Mouse (Mus musculus): Measurements from ENCODE around the gene Arhgap28. TPM values are rescaled to one million over a fixed set of nuclear protein-coding genes. Genes with fewer than 3 reads are reported as not detected.

The Arhgap28 gene
- polyA plus RNA-seq, 1 experiment from 2014 or later = 11.5 TPM

GRCm38 (mm10) chr17:68004581-68005330, 836 bp upstream of the Arhgap28 start:
- H3K4me2 ChIP-seq (ENCODE audit: low read length) = peak overlapping the region; percentile 61
- no peaks in the 10 kb centered on the region for H3K9me3 ChIP-seq (replicated peaks; ENCODE audit: low read length)
- ATAC-seq (replicated peaks; ENCODE audit: low FRiP score, low read depth) = 0 out of 2 replicates have a peak, but pooled peaks have one; percentile 31
- H3K27me3 ChIP-seq (ENCODE audit: insufficient read depth, low read length) = no peaks in the 10 kb centered on the region
- H3K27ac ChIP-seq = peak overlapping the region; percentile 73
- DNase-seq (ENCODE audit: low spot score) = peak; percentile 75
- peak overlapping the region; percentile 68; the same call in 1 of the 2 replicates for H3K9ac ChIP-seq (ENCODE audit: low read depth, low read length)
- no peak for TF ChIP-seq CTCF (IDR thresholded peaks at IDR 0.05; ENCODE audit: low read depth)
- WGBS = under 1% methylated on average over 10 of the region's 10 CpGs
- H3K36me3 ChIP-seq (ENCODE audit: insufficient read depth, low read length) = no peaks in the 10 kb centered on the region
- peak overlapping the region; percentile 70 for H3K4me3 ChIP-seq (replicated peaks; ENCODE audit: low read depth, low read length)
- peaks cover 12% of the 10 kb centered on the region for H3K4me1 ChIP-seq (replicated peaks; ENCODE audit: insufficient read depth, low read length)

DNA sequence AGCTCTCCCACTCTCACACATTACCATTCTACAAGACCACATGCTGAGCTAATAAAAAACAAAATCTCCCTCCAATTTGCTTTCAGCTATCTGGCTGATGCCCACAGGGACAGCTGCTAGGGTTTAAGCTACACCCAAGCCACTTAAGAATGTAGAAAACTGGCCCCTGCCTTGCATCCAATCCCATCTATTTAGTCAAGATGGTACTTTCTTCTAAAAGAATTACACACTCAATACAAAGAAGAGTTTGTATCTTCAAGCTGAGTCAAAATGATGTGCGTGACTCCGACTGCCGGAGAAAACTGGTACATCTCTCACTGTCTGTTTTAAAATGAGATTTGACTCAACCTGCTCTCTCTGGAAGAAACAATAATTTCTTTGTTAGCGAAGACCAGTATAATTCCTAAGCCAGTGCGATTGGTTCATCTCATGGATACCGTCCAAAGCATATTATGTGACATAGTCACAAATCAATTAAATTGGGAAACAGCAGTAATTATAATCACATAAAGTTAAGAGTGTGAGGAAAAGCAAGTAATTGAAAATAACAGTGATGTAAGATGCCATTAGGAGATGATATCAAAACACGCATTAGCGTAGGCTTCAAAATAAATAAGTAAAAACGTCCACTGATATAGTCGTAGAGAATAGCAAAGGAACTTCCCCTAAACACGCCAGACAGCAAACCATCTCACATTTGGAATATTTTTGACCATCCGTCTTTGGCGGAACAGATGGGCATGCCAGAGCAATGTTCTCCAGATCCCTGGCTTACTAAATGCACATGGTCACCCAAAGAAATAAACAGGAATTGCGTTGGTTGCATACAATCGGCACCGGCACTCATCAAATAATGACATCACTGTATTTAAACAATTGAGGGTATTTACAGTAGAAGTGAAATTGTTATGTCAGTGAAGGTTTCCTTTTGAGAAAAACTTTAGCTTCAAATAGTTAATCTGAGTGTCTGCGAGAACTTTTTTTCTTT, 1.0 kb downstream of the Arhgap28 start:
- Histone ChIP-seq H3K36me3 (ENCODE audit: insufficient read depth, low read length) (no peaks in the 10 kb centered on the region), H3K27me3 (ENCODE audit: insufficient read depth, low read length) (no peaks in the 10 kb centered on the region), H3K9ac (ENCODE audit: low read depth, low read length) (peak overlapping the region; percentile 68; the same call in 1 of the 2 replicates), H3K9me3 (replicated peaks; ENCODE audit: low read length) (no peaks in the 10 kb centered on the region), H3K4me2 (ENCODE audit: low read length) (peak overlapping the region; percentile 61), H3K27ac (peak overlapping the region; percentile 77; the same call in 1 of the 2 replicates), H3K4me3 (replicated peaks; ENCODE audit: low read depth, low read length) (peak overlapping the region; percentile 70), H3K4me1 (replicated peaks; ENCODE audit: insufficient read depth, low read length) (peaks cover 12% of the 10 kb centered on the region)
- WGBS = 20% methylated on average over 17 of the region's 17 CpGs
- peak; percentile 31 for TF ChIP-seq CTCF (IDR thresholded peaks at IDR 0.05; ENCODE audit: low read depth)
- no peak for DNase-seq (ENCODE audit: low spot score)
- ATAC-seq (replicated peaks; ENCODE audit: low FRiP score, low read depth) = no peak

- Histone ChIP-seq H3K36me3 (ENCODE audit: insufficient read depth, low read length) (no peaks in the 10 kb centered on the region), H3K4me3 (replicated peaks; ENCODE audit: low read depth, low read length) (no peak overlapping the region), H3K27ac (no peak overlapping the region), H3K4me1 (replicated peaks; ENCODE audit: insufficient read depth, low read length) (peaks cover 18% of the 10 kb centered on the region), H3K9me3 (replicated peaks; ENCODE audit: low read length) (no peaks in the 10 kb centered on the region), H3K4me2 (ENCODE audit: low read length) (no peak overlapping the region), H3K27me3 (ENCODE audit: insufficient read depth, low read length) (no peaks in the 10 kb centered on the region), H3K9ac (ENCODE audit: low read depth, low read length) (no peak overlapping the region)
- no peak for ATAC-seq (replicated peaks; ENCODE audit: low FRiP score, low read depth)
- WGBS = 32% methylated on average over 8 of the region's 8 CpGs
- DNase-seq (ENCODE audit: low spot score) = peak; percentile 64
- no peak for TF ChIP-seq CTCF (IDR thresholded peaks at IDR 0.05; ENCODE audit: low read depth)
Observed at GRCm38 (mm10) chr17:67999801-68000200, 4.1 kb downstream of the Arhgap28 start.

DNA sequence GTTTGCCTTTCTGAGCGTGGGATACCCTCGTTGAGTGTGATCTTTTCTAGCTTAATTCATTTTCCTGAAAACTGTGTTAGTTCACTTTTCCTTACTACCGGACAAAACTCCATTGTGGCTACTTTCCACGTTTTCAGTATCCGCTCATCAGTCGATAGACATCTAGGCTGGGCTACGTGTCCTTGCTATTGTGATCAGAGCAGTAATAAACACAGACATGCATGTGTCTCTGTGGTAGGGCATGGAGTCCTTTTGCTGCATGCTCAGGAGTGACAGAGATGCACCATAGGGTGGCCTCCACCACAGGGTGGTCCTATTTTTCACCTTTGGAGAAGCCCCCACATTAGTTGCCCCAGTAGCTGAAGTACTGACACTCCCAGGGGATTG, 7.2 kb downstream of the Arhgap28 start:
- WGBS = 72% methylated on average over 7 of the region's 7 CpGs
- 0 out of 2 replicates have a peak overlapping the region, but pooled peaks have one; percentile 1 for H3K27ac ChIP-seq

DNA sequence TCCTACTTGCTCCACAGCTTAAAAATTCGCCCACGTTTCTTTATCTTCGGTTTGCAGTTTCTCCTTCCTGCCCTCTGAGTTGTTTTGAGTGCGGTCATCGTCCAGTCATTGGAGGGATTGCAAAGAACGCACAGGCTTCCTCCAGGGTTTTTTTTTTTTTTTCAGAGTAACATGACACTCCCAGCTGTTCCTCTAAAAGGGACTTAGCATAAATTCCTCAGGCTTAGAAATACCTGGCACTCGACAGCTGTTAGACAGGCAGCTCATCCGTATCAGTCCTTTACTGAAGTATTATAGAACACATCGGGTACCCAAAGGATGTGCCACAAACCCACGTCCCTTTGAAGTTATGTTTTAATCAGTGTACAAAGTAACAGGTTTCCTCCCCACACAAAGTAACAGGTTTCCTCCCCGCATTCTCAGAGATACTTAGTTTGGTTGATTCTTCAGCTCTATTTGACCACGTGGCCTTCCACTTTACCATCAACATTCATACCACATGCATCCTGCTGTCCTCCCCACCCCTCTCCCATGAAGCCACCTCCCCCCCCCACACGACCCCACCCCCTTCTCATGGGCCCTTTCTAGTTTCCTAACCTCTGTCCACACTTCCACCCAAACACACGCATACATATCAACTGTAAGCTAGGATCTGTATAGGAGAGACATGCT, 7.7 kb downstream of the Arhgap28 start:
- no peak overlapping the region for H3K4me3 ChIP-seq (replicated peaks; ENCODE audit: low read depth, low read length)
- ATAC-seq (replicated peaks; ENCODE audit: low FRiP score, low read depth) = peak; percentile 69
- peak; percentile 91 for DNase-seq (ENCODE audit: low spot score)

More for the DNA sequence above, 7.2 kb downstream of the Arhgap28 start:
- Histone ChIP-seq H3K27me3 (ENCODE audit: insufficient read depth, low read length) (no peaks in the 10 kb centered on the region), H3K4me1 (replicated peaks; ENCODE audit: insufficient read depth, low read length) (peaks cover 8% of the 10 kb centered on the region), H3K4me2 (ENCODE audit: low read length) (no peak overlapping the region), H3K9ac (ENCODE audit: low read depth, low read length) (no peak overlapping the region), H3K4me3 (replicated peaks; ENCODE audit: low read depth, low read length) (no peak overlapping the region), H3K36me3 (ENCODE audit: insufficient read depth, low read length) (no peaks in the 10 kb centered on the region), H3K9me3 (replicated peaks; ENCODE audit: low read length) (no peaks in the 10 kb centered on the region)
- DNase-seq (ENCODE audit: low spot score) (no peak), ATAC-seq (replicated peaks; ENCODE audit: low FRiP score, low read depth) (no peak)
- no peak for TF ChIP-seq CTCF (IDR thresholded peaks at IDR 0.05; ENCODE audit: low read depth)

More for the DNA sequence above, 7.7 kb downstream of the Arhgap28 start:
- Histone ChIP-seq H3K4me2 (ENCODE audit: low read length) (peak overlapping the region; percentile 41), H3K27me3 (ENCODE audit: insufficient read depth, low read length) (no peaks in the 10 kb centered on the region), H3K36me3 (ENCODE audit: insufficient read depth, low read length) (no peaks in the 10 kb centered on the region), H3K27ac (0 out of 2 replicates have a peak overlapping the region, but pooled peaks have one; percentile 1), H3K9ac (ENCODE audit: low read depth, low read length) (no peak overlapping the region), H3K9me3 (replicated peaks; ENCODE audit: low read length) (no peaks in the 10 kb centered on the region), H3K4me1 (replicated peaks; ENCODE audit: insufficient read depth, low read length) (peaks cover 8% of the 10 kb centered on the region)
- no peak for TF ChIP-seq CTCF (IDR thresholded peaks at IDR 0.05; ENCODE audit: low read depth)
- WGBS = 7% methylated on average over 14 of the region's 14 CpGs

Data from kidney, postnatal 0 days (tissue).